Mouse (Mus musculus) CD4-positive helper T cell, adult 2 months (primary cell): Measurements from ENCODE around the gene Dus1l.
"Not testable (repeated sequence)": the region's sequence is repeated elsewhere in the genome, so short reads cannot be mapped to it uniquely, and the experiment has no call there.

Experiments
- DNase-seq: peaks from one replicate; pipeline ENCODE4 v3.0.0-alpha.2; 2012; ENCODE audit warnings: low read depth, missing footprints, low spot score

The Dus1l gene

GRCm38 (mm10) chr11:120819556-120819955 lies 23.4 kb upstream of the Dus1l start:
- DNase-seq = no peak

DNA sequence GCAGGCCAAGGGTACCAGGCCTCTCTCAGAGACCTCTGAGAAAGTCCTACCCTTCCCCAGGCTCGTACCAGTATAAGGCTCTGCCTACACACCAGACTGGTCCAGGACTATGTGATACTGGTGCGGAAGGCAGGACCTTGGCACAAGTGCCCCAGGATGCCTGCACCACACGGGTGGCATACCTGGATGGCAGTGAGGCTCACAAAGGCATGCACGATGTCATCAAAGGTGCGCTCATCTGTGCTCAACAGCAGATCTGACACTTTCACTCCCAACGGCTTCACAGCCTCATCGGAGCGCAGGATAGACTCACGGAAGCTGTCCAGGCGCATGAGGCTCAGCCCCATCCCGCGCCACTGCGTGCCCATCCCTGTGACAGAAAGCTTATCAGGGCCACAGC lies 22.0 kb upstream of the Dus1l start:
- no peak for DNase-seq

- DNase-seq = no peak
These were observed 21.2 kb upstream of the Dus1l start for GRCm38 (mm10) chr11:120817358-120817757.

- DNase-seq = no peak
These were observed 15.9 kb upstream of the Dus1l start for GRCm38 (mm10) chr11:120812068-120812467.

DNA sequence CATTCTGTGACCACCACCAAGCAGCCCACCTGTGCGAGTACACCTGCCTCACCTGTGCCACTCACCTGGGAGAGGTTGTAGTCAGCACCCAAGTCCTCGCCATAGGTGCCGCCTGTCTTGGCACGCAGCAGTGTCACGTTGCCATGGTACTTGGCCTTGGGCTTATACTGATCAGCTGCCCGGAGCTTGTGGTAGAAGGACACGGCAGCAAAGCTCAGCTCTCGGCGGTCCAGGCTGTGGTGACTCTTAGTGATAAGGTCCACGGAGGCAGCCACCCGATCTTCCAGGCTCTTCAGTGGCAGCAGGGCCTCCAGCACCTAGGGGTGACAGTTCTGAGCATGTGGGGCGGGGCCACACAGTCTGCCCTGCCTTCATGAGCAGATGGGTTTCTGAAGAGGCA lies 11.8 kb upstream of the Dus1l start:
- no peak for DNase-seq

GRCm38 (mm10) chr11:120805375-120806298 lies 9.4 kb upstream of the Dus1l start:
- no peak for DNase-seq

GRCm38 (mm10) chr11:120804769-120805168 lies 8.6 kb upstream of the Dus1l start:
- no peak for DNase-seq

GRCm38 (mm10) chr11:120804274-120804673 lies 8.1 kb upstream of the Dus1l start:
- DNase-seq = no peak

GRCm38 (mm10) chr11:120800061-120800904 lies 4.1 kb upstream of the Dus1l start:
- peak; percentile 79 for DNase-seq

GRCm38 (mm10) chr11:120799316-120799890 lies 3.2 kb upstream of the Dus1l start:
- DNase-seq = no peak

DNA sequence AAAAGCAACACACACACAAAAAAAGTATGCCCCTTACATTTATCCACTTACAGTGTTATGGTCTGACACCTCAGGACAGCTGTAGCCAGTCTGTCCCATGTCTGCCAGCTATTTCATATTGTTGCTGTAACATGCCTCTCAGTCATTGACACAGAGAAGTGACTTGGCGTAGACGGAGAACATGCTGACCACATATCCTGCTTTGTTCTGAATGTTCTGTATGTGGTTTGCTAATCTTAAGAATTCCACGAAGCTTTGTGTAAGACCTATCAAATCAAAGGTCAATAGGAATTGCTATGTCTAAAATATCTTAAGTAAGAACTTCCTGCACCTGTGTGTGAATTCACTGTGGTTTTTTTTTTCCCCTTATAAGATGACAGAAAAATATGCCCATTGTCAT lies 2.0 kb upstream of the Dus1l start:
- DNase-seq = no peak

- DNase-seq = no peak
These were observed 377 bp upstream of the Dus1l start for GRCm38 (mm10) chr11:120796614-120796946.

GRCm38 (mm10) chr11:120792652-120793051 lies 3.6 kb downstream of the Dus1l start:
- no peak for DNase-seq

DNA sequence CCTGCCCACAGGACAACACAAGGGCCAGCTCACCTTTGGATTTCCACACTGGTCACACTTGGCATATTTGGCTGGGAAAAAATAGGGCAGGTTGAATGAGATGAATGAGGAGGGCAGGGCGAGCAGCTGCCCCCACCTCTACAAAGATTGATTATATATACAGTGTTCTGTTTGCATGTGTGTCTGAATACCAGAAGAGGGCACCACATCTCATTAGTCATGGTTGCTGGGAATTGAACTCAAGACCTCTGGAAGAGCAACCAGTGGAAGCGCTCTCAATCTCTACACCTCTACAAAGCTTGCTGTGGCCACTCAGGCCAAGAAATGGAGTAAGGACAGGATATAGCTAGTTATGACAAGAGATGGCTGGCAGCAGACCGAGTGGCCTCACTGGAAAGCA lies 6.4 kb downstream of the Dus1l start:
- no peak for DNase-seq

- DNase-seq = no peak
These were observed 6.8 kb downstream of the Dus1l start for GRCm38 (mm10) chr11:120789355-120789754.

- not testable (repeated sequence) for DNase-seq
These were observed 7.7 kb downstream of the Dus1l start for GRCm38 (mm10) chr11:120788460-120788859.

DNA sequence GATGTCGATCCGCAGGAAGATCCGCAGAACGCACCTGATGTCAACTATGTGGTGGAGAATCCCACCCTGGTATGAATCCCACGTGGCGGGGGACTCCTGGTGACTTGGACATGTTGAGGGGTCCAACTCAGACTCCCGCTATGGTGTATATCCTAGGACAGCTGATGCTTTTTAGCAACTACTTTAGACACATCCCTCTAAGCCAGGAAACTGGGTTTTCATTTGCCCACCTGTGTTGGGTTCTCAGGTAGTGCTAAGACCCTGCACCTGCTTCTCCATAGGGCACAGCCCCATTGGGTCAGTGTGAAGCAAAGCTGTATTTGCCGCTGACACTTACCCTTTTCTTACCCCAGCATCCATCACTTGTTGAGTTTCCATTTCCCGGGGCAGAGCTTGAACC lies 11.1 kb downstream of the Dus1l start:
- DNase-seq = no peak

DNA sequence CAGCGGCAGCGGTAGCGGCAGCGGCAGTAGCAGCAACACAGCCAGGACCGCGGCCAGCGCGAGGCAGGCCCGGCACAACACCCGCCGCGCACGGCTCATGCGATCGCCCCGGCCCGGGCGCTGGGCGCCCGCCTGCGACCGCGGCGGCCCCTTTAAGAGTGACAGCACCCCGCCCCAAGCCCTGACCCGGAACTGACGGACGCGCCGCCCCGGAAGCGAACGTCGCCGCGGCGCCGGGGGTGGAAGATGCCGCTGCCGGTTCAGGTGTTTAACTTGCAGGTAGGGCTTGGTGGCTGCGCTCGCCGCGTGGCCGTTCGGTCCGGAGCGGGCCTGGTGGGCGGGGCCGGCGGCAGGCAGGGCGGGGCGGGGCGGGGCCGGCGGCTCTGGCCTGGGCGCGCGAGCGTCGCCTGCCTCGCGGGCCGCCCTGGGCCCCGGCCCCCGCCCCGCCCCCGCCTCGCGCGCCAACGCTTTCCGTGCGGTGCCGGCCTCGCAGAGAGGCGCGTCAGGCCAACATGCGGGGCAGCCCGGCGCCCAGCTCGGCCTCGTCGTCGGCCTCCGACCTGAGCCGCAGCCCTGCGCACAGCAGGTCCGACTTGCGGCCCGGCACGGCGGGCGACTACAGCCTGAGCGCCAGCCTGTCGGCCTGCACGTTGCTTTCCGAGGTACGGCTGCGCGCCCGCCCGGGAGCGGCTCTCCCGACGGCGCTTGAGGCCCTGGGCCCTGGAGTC lies 12.0 kb downstream of the Dus1l start, which contains the start of the genes Rfng and Gps1:
Rfng (minus strand) TSS at position 144 of the 728 bp plus-strand sequence.
Gps1 (plus strand) TSS at position 209 of the 728 bp plus-strand sequence.
- peak; percentile 88 for DNase-seq

GRCm38 (mm10) chr11:120783426-120784063 lies 12.7 kb downstream of the Dus1l start:
- no peak for DNase-seq

DNA sequence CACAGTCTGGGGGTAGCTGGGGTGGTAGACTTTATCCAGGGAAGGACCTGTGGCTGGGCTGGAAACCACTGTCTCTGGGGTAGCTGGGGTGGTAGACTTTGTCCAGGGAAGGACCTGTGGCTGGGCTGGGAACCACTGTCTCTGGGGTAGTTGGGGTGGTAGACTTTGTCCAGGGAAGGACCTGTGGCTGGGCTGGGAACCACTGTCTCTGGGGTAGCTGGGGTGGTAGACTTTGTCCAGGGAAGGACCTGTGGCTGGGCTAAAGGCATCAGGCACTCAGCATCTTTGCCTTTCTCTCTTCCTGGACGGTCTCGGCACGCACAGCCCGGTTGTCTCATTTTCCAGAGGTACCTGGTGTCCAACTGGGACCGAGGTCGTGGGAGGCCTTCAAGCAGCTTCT lies 14.8 kb downstream of the Dus1l start:
- DNase-seq = not testable (repeated sequence)

GRCm38 (mm10) chr11:120779876-120780275 lies 16.3 kb downstream of the Dus1l start:
- DNase-seq = no peak
